Mouse (Mus musculus) liver, postnatal 0 days (tissue): Measurements from ENCODE around the gene Sipa1l3.

Experiments used
- CTCF ChIP-seq: sonication (generic); IDR thresholded peaks from 2 replicates; pipeline ENCODE4 v1.5.1; 2016; ENCODE audit warnings: antibody characterized with exemption, low read depth
- EP300 ChIP-seq: IDR thresholded peaks from 2 replicates; pipeline ENCODE4 v1.6.1; 2016; ENCODE audit warnings: antibody characterized with exemption, low read depth, mild to moderate bottlenecking

DNA sequence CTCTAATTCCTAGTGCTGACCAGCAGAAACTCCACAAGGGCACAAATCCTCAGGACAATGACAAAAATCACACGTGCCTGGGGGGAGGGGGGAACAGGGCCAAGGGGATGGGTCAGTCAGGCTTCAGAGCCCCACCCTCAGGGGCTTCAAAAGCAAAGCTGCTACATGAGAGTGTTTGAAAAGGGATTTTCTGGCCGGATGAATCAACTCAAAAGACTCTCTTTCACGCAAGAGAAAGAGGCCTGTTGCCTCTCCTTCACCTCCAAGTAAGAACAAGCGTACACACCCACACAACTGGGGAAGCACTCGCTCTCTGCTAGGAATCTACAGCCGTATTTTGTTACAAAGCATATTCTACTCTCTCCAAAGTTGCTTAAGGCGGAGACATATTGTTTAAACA lies 28.6 kb downstream of the Sipa1l3 start:
- TF ChIP-seq CTCF (no peak), EP300 (no peak)
